In genomic region chr4:58304564-58304963, GRCm38 (mm10) we compare ENCODE assay signal across 20 mouse cellular contexts. TPM values are rescaled to one million over a fixed set of nuclear protein-coding genes. Genes with fewer than 3 reads are reported as not detected.
DNase-seq lines count a peak whose midpoint lies in the region; ATAC-seq and TF ChIP-seq lines count a peak whose summit lies in the region.
"Had no signal": no experiment of that assay in that cellular context is flagged by ENCODE, and none has a peak within 500 bp of the region (broad histone marks: within the 10 kb centered on the region; RNA-seq: fewer than 3 reads in every experiment).

No protein-coding gene starts in this region.

- no peaks in the 10 kb centered on the region for H3K79me2 ChIP-seq in CH12.LX (replicated peaks; ENCODE audit: control insufficient read depth, extremely low read depth, insufficient read depth, poor library complexity, severe bottlenecking)

- H3K9ac ChIP-seq in kidney, embryonic 14.5 days (ENCODE audit: low read depth, low read length): no peak overlapping the region
- H3K9ac ChIP-seq in CH12.LX (ENCODE audit: insufficient read depth, low read depth): no peak overlapping the region
- H3K9ac ChIP-seq: forebrain, postnatal 0 days; limb, embryonic 12.5 days had no signal

- TF ChIP-seq CTCF in CH12.LX (conservative IDR thresholded peaks at IDR 0.05 in 1 of 2, IDR thresholded peaks at IDR 0.05 in 1 of 2; ENCODE audit: low read depth in 2 of 2, low read length in 2 of 2): no peak

- no peak overlapping the region for H3K27ac ChIP-seq in kidney, embryonic 14.5 days (ENCODE audit: low read depth, low read length)
- no peak overlapping the region for H3K27ac ChIP-seq in CH12.LX (ENCODE audit: insufficient read depth, low read depth)
- H3K27ac ChIP-seq: gastrocnemius, adult 2 months; heart, adult 2 months; hindbrain, postnatal 0 days; limb, embryonic 12.5 days had no signal

- no peaks in the 10 kb centered on the region for H3K9me3 ChIP-seq in kidney, embryonic 14.5 days (ENCODE audit: control insufficient read depth, low read length)
- no peaks in the 10 kb centered on the region for H3K9me3 ChIP-seq in CH12.LX (replicated peaks; ENCODE audit: low read length)
- H3K9me3 ChIP-seq: limb, embryonic 12.5 days had no signal

- TF ChIP-seq RAD21 in CH12.LX (IDR thresholded peaks at IDR 0.05; ENCODE audit: low read depth, low read length): no peak

- no peak for DNase-seq in kidney, postnatal 14 days
- DNase-seq in 3T3-L1 (ENCODE audit: low read depth, low spot score) (peak; percentile 47), CH12.LX (ENCODE audit: extremely low read depth) (peak; percentile 28)
- no peak for DNase-seq in gastrocnemius, postnatal 10 days
- DNase-seq in adrenal gland, adult 2 months: no peak
- DNase-seq: adrenal gland, postnatal 36 days; cerebellum, adult 9-10 months; forebrain, postnatal 0 days; gastrocnemius, adult 2 months; heart, adult 2 months; heart, postnatal 4 days; kidney, postnatal 25 days; layer of hippocampus, adult 9-11 months; lung, adult 18-20 months; lung, postnatal 4 days; midbrain, embryonic 14.5 days had no signal

- no peak for TF ChIP-seq POLR2A in CH12.LX (IDR thresholded peaks at IDR 0.05; ENCODE audit: low read depth, low read length)

- H3K4me2 ChIP-seq in kidney, embryonic 14.5 days (replicated peaks; ENCODE audit: low read depth, low read length): peak overlapping the region; percentile 6; the same call in 1 of the 2 replicates
- H3K4me2 ChIP-seq in CH12.LX (ENCODE audit: insufficient read depth, low read depth, poor library complexity, severe bottlenecking): 0 out of 2 replicates have a peak overlapping the region, but pooled peaks have one; percentile 26
- H3K4me2 ChIP-seq: limb, embryonic 12.5 days had no signal

- ATAC-seq in kidney, embryonic 14.5 days (ENCODE audit: low FRiP score, low TSS enrichment): peak; percentile 85; the same call in 1 of the 2 replicates
- ATAC-seq in megakaryocyte, adult 5-6 weeks (ENCODE audit: poor library complexity, severe bottlenecking): peak; percentile 64
- ATAC-seq: forebrain, postnatal 0 days; hindbrain, postnatal 0 days had no signal

- H3K4me3 ChIP-seq in kidney, embryonic 14.5 days (ENCODE audit: low read length): no peak overlapping the region
- H3K4me3 ChIP-seq in CH12.LX (replicated peaks in 1 of 3; ENCODE audit: low read depth in 2 of 3, low read length in 2 of 3, poor library complexity in 1 of 3): no peak overlapping the region
- H3K4me3 ChIP-seq: gastrocnemius, adult 2 months; heart, adult 2 months; limb, embryonic 12.5 days had no signal

- in situ Hi-C loops in CH12.LX (cut with MboI; ENCODE audit: low pct_ligation_motif_present, low pct_unique_long_range_greater_than_20kb, low sequenced_read_pairs): no loop called here

- H3K27me3 ChIP-seq in kidney, embryonic 14.5 days (ENCODE audit: control insufficient read depth, insufficient read depth, low read length): no peaks in the 10 kb centered on the region
- H3K27me3 ChIP-seq in CH12.LX (replicated peaks): no peaks in the 10 kb centered on the region
- H3K27me3 ChIP-seq: limb, embryonic 12.5 days had no signal

- H3K36me3 ChIP-seq in kidney, embryonic 14.5 days (ENCODE audit: control insufficient read depth, insufficient read depth, low read length): no peaks in the 10 kb centered on the region
- H3K36me3 ChIP-seq in CH12.LX (replicated peaks in 1 of 2; ENCODE audit: control insufficient read depth in 1 of 2, insufficient read depth in 1 of 2, low read length in 1 of 2): no peaks in the 10 kb centered on the region
- H3K36me3 ChIP-seq: limb, embryonic 12.5 days had no signal

- dilution Hi-C loops in CH12.LX (cut with MboI; ENCODE audit: extremely low pct_ligation_motif_present, extremely low pct_unique_long_range_greater_than_20kb, low sequenced_read_pairs): no loop called here

- peaks cover 5% of the 10 kb centered on the region; the same call in 1 of the 2 replicates for H3K4me1 ChIP-seq in kidney, embryonic 14.5 days (ENCODE audit: control insufficient read depth, insufficient read depth, low read length)
- H3K4me1 ChIP-seq in CH12.LX (ENCODE audit: control insufficient read depth in 1 of 2, insufficient read depth in 2 of 2): peaks cover 4 to 12% of the 10 kb centered on the region in 2 experiments; a peak in 2 of 4 replicates

- 6% methylated on average over 7 of the region's 7 CpGs for WGBS in kidney, embryonic 14.5 days

- no peak for TF ChIP-seq EP300 in CH12.LX (IDR thresholded peaks at IDR 0.05; ENCODE audit: low read length)

TF ChIP-seq in CH12.LX, 34 proteins besides CTCF, POLR2A, EP300 and RAD21:
- TF ChIP-seq BHLHE40 (IDR thresholded peaks at IDR 0.05; ENCODE audit: low read depth, low read length) (peak; percentile 61), MEF2A (IDR thresholded peaks at IDR 0.05; ENCODE audit: borderline replicate concordance, low read depth, low read length) (no peak)

RNA-seq across cellular contexts. Expression of gene Musk, which starts 18.8 kb away (rescaled TPM):
- polyA plus RNA-seq in kidney, embryonic 14.5 days (2014; fragmentation: Nextera tagmentation; extraction: Ambion mirVana): 0.14 and 0.21 TPM in 2 replicates
- not detected in 2 replicates for total RNA-seq in CH12.LX (2012; rRNA removed)
- not detected in 2 replicates for total RNA-seq in CH12.LX (2014; rRNA removed)
- not detected in 2 replicates for polyA plus RNA-seq in CH12.LX (2012; ENCODE audit: insufficient read length, low read depth)
- total RNA-seq in megakaryocyte, adult 5-6 weeks (2015): not detected in 2 replicates
- total RNA-seq in megakaryocyte, adult 5-6 weeks (2017): not detected in 2 replicates
- 10 to 100 TPM; 28.5 to 31.2 TPM for total RNA-seq in gastrocnemius, postnatal 10 days (2021)
- under 1 TPM; 0.32 to 0.83 TPM for total RNA-seq in adrenal gland, adult 2 months (2021)
- polyA plus RNA-seq in adrenal gland, adult 2 months (2012; rRNA removed): 0.04 and 0.16 TPM in 2 replicates
- polyA plus RNA-seq: midbrain, embryonic 14.5 days had no signal

Comparison
In these comparisons a context has a peak if more than half of its experiments do, and no peak if none do; other contexts are left out.
1. DNase-seq: peak in 3T3-L1 (single experiment) and CH12.LX (single experiment); none in kidney, postnatal 14 days (single experiment), gastrocnemius, postnatal 10 days (single experiment) and adrenal gland, adult 2 months (single experiment).
2. RNA of gene Musk, which starts 18.8 kb away (total RNA-seq): 28.5 to 31.2 TPM in gastrocnemius, postnatal 10 days; 0.32 to 0.83 TPM in adrenal gland, adult 2 months, not detected in CH12.LX and not detected in megakaryocyte, adult 5-6 weeks; every median in the first group is over 10 times any median in the second.